Mouse (Mus musculus): ENCODE measurements around the gene Nfib. TPM values are rescaled to one million over a fixed set of nuclear protein-coding genes. Genes with fewer than 3 reads are reported as not detected.

Gene Nfib
- polyA plus RNA-seq, 1 experiment from 2014 or later = 86.0 TPM

GRCm38 (mm10) chr4:82539406-82540047 lies 166.0 kb downstream of the Nfib start:
- H3K27me3 ChIP-seq (replicated peaks; ENCODE audit: control insufficient read depth, insufficient read depth, low read length) = no peaks in the 10 kb centered on the region
- no peaks in the 10 kb centered on the region for H3K36me3 ChIP-seq (ENCODE audit: control insufficient read depth, insufficient read depth, low read length)
- H3K9ac ChIP-seq (ENCODE audit: low read depth, low read length) = peak overlapping the region; percentile 28; the same call in 1 of the 2 replicates
- ATAC-seq (ENCODE audit: low read depth) (no peak), DNase-seq (ENCODE audit: low spot score) (no peak)
- H3K9me3 ChIP-seq (ENCODE audit: control insufficient read depth, low read length) = no peaks in the 10 kb centered on the region
- WGBS = 26% methylated on average over 8 of the region's 8 CpGs
- no peak overlapping the region for H3K4me3 ChIP-seq (ENCODE audit: low read depth, low read length)
- no peak overlapping the region for H3K27ac ChIP-seq (replicated peaks; ENCODE audit: low read depth, low read length)
- H3K4me2 ChIP-seq (ENCODE audit: low read depth, low read length) = peak overlapping the region; percentile 90
- peaks cover 24% of the 10 kb centered on the region for H3K4me1 ChIP-seq (ENCODE audit: control insufficient read depth, insufficient read depth, low read length)

DNA sequence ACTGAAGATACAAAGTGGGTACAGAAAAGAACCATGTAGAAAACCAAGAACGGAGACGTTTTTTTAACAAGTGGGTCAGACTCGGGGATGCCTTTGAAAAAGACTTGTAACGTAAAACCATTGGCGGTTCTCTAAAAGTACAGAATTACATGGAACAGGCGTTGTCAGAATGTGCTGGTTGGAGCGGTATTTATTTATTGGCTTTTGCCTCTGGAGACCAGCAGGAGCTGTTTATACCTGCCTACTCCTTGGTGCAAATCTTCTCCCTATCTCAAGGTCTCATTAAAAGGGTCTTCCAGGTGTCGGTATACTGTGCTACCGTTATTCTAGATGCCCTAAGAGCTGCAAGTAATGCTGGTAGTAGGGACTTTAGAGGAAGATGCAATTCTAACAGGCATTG lies 166.7 kb downstream of the Nfib start:
- DNase-seq (ENCODE audit: low spot score) (peak; percentile 65), ATAC-seq (ENCODE audit: low read depth) (no peak)
- peaks cover 24% of the 10 kb centered on the region for H3K4me1 ChIP-seq (ENCODE audit: control insufficient read depth, insufficient read depth, low read length)
- peak overlapping the region; percentile 38 for H3K4me3 ChIP-seq (ENCODE audit: low read depth, low read length)
- H3K36me3 ChIP-seq (ENCODE audit: control insufficient read depth, insufficient read depth, low read length) = no peaks in the 10 kb centered on the region
- peak overlapping the region; percentile 90 for H3K4me2 ChIP-seq (ENCODE audit: low read depth, low read length)
- no peaks in the 10 kb centered on the region for H3K27me3 ChIP-seq (replicated peaks; ENCODE audit: control insufficient read depth, insufficient read depth, low read length)
- WGBS = 6% methylated on average over 9 of the region's 9 CpGs
- H3K9me3 ChIP-seq (ENCODE audit: control insufficient read depth, low read length) = no peaks in the 10 kb centered on the region
- H3K27ac ChIP-seq (replicated peaks; ENCODE audit: low read depth, low read length) = peak overlapping the region; percentile 49; the same call in 1 of the 2 replicates
- peak overlapping the region; percentile 68 for H3K9ac ChIP-seq (ENCODE audit: low read depth, low read length)

GRCm38 (mm10) chr4:82538069-82538811 lies 167.3 kb downstream of the Nfib start:
- no peak for ATAC-seq (ENCODE audit: low read depth)
- peak overlapping the region; percentile 68 for H3K9ac ChIP-seq (ENCODE audit: low read depth, low read length)
- H3K4me3 ChIP-seq (ENCODE audit: low read depth, low read length) = peak overlapping the region; percentile 38
- H3K27me3 ChIP-seq (replicated peaks; ENCODE audit: control insufficient read depth, insufficient read depth, low read length) = no peaks in the 10 kb centered on the region
- no peaks in the 10 kb centered on the region for H3K36me3 ChIP-seq (ENCODE audit: control insufficient read depth, insufficient read depth, low read length)
- peak overlapping the region; percentile 90 for H3K4me2 ChIP-seq (ENCODE audit: low read depth, low read length)
- DNase-seq (ENCODE audit: low spot score) = no peak
- no peaks in the 10 kb centered on the region for H3K9me3 ChIP-seq (ENCODE audit: control insufficient read depth, low read length)
- H3K4me1 ChIP-seq (ENCODE audit: control insufficient read depth, insufficient read depth, low read length) = peaks cover 26% of the 10 kb centered on the region
- H3K27ac ChIP-seq (replicated peaks; ENCODE audit: low read depth, low read length) = peak overlapping the region; percentile 49
- 1% methylated on average over 30 of the region's 30 CpGs for WGBS

GRCm38 (mm10) chr4:82537279-82537967 lies 168.1 kb downstream of the Nfib start:
- 2% methylated on average over 23 of the region's 28 CpGs for WGBS
- H3K27ac ChIP-seq (replicated peaks; ENCODE audit: low read depth, low read length) = peak overlapping the region; percentile 49
- no peaks in the 10 kb centered on the region for H3K27me3 ChIP-seq (replicated peaks; ENCODE audit: control insufficient read depth, insufficient read depth, low read length)
- peak overlapping the region; percentile 38 for H3K4me3 ChIP-seq (ENCODE audit: low read depth, low read length)
- H3K4me2 ChIP-seq (ENCODE audit: low read depth, low read length) = peak overlapping the region; percentile 90
- no peaks in the 10 kb centered on the region for H3K9me3 ChIP-seq (ENCODE audit: control insufficient read depth, low read length)
- H3K4me1 ChIP-seq (ENCODE audit: control insufficient read depth, insufficient read depth, low read length) = peaks cover 29% of the 10 kb centered on the region
- DNase-seq (ENCODE audit: low spot score) (peak; percentile 67), ATAC-seq (ENCODE audit: low read depth) (peak; percentile 38; the same call in 1 of the 2 replicates)
- no peaks in the 10 kb centered on the region for H3K36me3 ChIP-seq (ENCODE audit: control insufficient read depth, insufficient read depth, low read length)
- H3K9ac ChIP-seq (ENCODE audit: low read depth, low read length) = peak overlapping the region; percentile 68

- Histone ChIP-seq H3K4me2 (ENCODE audit: low read depth, low read length) (peak overlapping the region; percentile 90), H3K4me3 (ENCODE audit: low read depth, low read length) (peak overlapping the region; percentile 38), H3K4me1 (ENCODE audit: control insufficient read depth, insufficient read depth, low read length) (peaks cover 37% of the 10 kb centered on the region), H3K9ac (ENCODE audit: low read depth, low read length) (peak overlapping the region; percentile 68), H3K9me3 (ENCODE audit: control insufficient read depth, low read length) (no peaks in the 10 kb centered on the region), H3K27me3 (replicated peaks; ENCODE audit: control insufficient read depth, insufficient read depth, low read length) (no peaks in the 10 kb centered on the region), H3K36me3 (ENCODE audit: control insufficient read depth, insufficient read depth, low read length) (no peaks in the 10 kb centered on the region), H3K27ac (replicated peaks; ENCODE audit: low read depth, low read length) (peak overlapping the region; percentile 49)
- DNase-seq (ENCODE audit: low spot score) (no peak), ATAC-seq (ENCODE audit: low read depth) (no peak)
- WGBS = 17% methylated on average over 36 of the region's 36 CpGs
These were observed 168.9 kb downstream of the Nfib start for GRCm38 (mm10) chr4:82536435-82537278.

- WGBS = 57% methylated on average over 6 of the region's 6 CpGs
- Histone ChIP-seq H3K4me1 (ENCODE audit: control insufficient read depth, insufficient read depth, low read length) (peaks cover 44% of the 10 kb centered on the region), H3K27ac (replicated peaks; ENCODE audit: low read depth, low read length) (peak overlapping the region; percentile 49; the same call in 1 of the 2 replicates), H3K4me2 (ENCODE audit: low read depth, low read length) (peak overlapping the region; percentile 90), H3K9me3 (ENCODE audit: control insufficient read depth, low read length) (no peaks in the 10 kb centered on the region), H3K27me3 (replicated peaks; ENCODE audit: control insufficient read depth, insufficient read depth, low read length) (no peaks in the 10 kb centered on the region), H3K4me3 (ENCODE audit: low read depth, low read length) (peak overlapping the region; percentile 38), H3K36me3 (ENCODE audit: control insufficient read depth, insufficient read depth, low read length) (no peaks in the 10 kb centered on the region), H3K9ac (ENCODE audit: low read depth, low read length) (peak overlapping the region; percentile 68)
- no peak for ATAC-seq (ENCODE audit: low read depth)
- DNase-seq (ENCODE audit: low spot score) = no peak
These were observed 169.7 kb downstream of the Nfib start for GRCm38 (mm10) chr4:82535606-82536434.

DNA sequence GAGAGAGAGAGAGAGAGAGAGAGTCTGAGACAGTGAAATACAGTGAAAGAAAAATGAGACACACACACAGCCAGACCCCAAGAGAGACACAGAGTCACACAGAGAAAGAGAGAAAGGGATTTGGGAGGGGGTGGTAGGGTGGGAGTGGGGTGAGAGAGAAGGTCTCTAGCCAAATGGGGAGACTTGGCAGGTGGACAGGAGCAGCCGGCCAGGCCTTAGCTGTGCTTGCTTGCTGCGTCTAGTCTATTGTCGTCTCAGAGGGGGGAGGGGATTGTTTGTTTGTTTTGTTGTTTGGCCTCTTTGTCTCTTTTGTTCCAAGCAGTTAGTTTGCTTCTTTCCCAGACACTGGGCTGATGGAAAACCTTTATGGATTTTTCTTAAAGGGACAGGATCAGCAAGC lies 172.3 kb downstream of the Nfib start:
- peaks cover 49% of the 10 kb centered on the region for H3K4me1 ChIP-seq (ENCODE audit: control insufficient read depth, insufficient read depth, low read length)
- H3K4me2 ChIP-seq (ENCODE audit: low read depth, low read length) = peak overlapping the region; percentile 38; the same call in 1 of the 2 replicates
- peak overlapping the region; percentile 85 for H3K27ac ChIP-seq (replicated peaks; ENCODE audit: low read depth, low read length)
- ATAC-seq (ENCODE audit: low read depth) = no peak
- H3K9me3 ChIP-seq (ENCODE audit: control insufficient read depth, low read length) = no peaks in the 10 kb centered on the region
- H3K9ac ChIP-seq (ENCODE audit: low read depth, low read length) = no peak overlapping the region
- H3K36me3 ChIP-seq (ENCODE audit: control insufficient read depth, insufficient read depth, low read length) = no peaks in the 10 kb centered on the region
- DNase-seq (ENCODE audit: low spot score) = no peak
- H3K27me3 ChIP-seq (replicated peaks; ENCODE audit: control insufficient read depth, insufficient read depth, low read length) = no peaks in the 10 kb centered on the region
- WGBS = no CpG with 5 or more reads among the region's 3 CpGs
- no peak overlapping the region for H3K4me3 ChIP-seq (ENCODE audit: low read depth, low read length)

Measured in embryonic facial prominence, embryonic 14.5 days (tissue).